Mouse (Mus musculus) MEL (cell line): ENCODE data around the gene Fhit.

Experiments
- CHD2 ChIP-seq: IDR thresholded peaks from 2 replicates; pipeline ENCODE4 v1.6.1; 2011; ENCODE audit warnings: low read length, improper control_type of control experiment
- CTCF ChIP-seq, 3 experiments: IDR thresholded peaks in 2 of 3; conservative IDR thresholded peaks in 1 of 3; 2 replicates each; pipeline ENCODE4 v1.5.1; 2011 to 2012; ENCODE audit warnings: low read length in 3 of 3, low read depth in 2 of 3, mild to moderate bottlenecking in 2 of 3, improper control_type of control experiment in 1 of 3, inconsistent platforms in 1 of 3, mixed read lengths in 1 of 3, moderate library complexity in 1 of 3; ENCODE audit not compliant: control insufficient read depth in 1 of 3, insufficient read depth in 1 of 3, poor library complexity in 1 of 3, severe bottlenecking in 1 of 3
- EP300 ChIP-seq, 2 experiments: IDR thresholded peaks; 2 replicates each; pipeline ENCODE4 v1.6.1; 2011; ENCODE audit warnings: improper control_type of control experiment in 2 of 2, low read length in 2 of 2, low read depth in 1 of 2, mild to moderate bottlenecking in 1 of 2
- MAFK ChIP-seq: IDR thresholded peaks from 2 replicates; pipeline ENCODE4 v1.6.1; 2011; ENCODE audit warnings: low read depth, mild to moderate bottlenecking, low read length, improper control_type of control experiment, borderline replicate concordance
- MAX ChIP-seq: IDR thresholded peaks from 2 replicates; pipeline ENCODE4 v1.6.1; 2011; ENCODE audit warnings: low read length, improper control_type of control experiment
- MYC ChIP-seq: IDR thresholded peaks from 2 replicates; pipeline ENCODE4 v1.6.1; 2011; ENCODE audit warnings: low read depth, mild to moderate bottlenecking, low read length, improper control_type of control experiment, moderate library complexity
- POLR2A ChIP-seq, 2 experiments: IDR thresholded peaks; 2 replicates each; pipeline ENCODE4 v1.6.1; 2011 to 2012; ENCODE audit warnings: low read length in 2 of 2, mild to moderate bottlenecking in 2 of 2, control low read depth in 1 of 2, improper control_type of control experiment in 1 of 2, low read depth in 1 of 2, moderate library complexity in 1 of 2; ENCODE audit not compliant: control insufficient read depth in 1 of 2, insufficient read depth in 1 of 2, poor library complexity in 1 of 2

DNA sequence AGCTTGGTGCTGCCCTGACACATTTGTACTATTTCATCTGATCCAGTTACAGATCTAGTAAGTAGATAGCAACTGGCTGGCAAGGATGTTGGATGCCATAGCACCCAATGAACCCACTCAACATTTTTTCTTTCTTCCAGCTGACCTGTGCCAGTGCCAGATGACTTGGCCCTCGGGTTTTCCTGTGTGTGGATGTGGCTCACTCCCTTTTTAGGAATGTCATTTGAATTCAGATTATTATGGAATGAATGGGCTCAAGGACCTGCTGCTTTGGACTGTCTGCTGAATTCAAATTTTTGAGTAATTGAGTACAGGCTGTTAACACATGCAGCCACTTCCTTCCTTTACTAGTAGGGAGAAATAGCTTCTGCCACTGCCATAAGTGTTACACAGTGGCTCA is 1489.1 kb downstream of the Fhit start:
- TF ChIP-seq CHD2 (no peak), CTCF (IDR thresholded peaks at IDR 0.05 in 2 of 3, conservative IDR thresholded peaks at IDR 0.05 in 1 of 3; ENCODE audit: control insufficient read depth in 1 of 3, insufficient read depth in 1 of 3, low read depth in 2 of 3, low read length in 3 of 3, poor library complexity in 1 of 3, severe bottlenecking in 1 of 3) (no peak), MYC (no peak), MAX (no peak), EP300 (IDR thresholded peaks at IDR 0.05; ENCODE audit: low read depth in 1 of 2, low read length in 2 of 2) (no peak), POLR2A (IDR thresholded peaks at IDR 0.05; ENCODE audit: control insufficient read depth in 1 of 2, insufficient read depth in 1 of 2, low read depth in 1 of 2, low read length in 2 of 2, poor library complexity in 1 of 2) (no peak), MAFK (no peak)
